Mouse (Mus musculus): ENCODE data around the gene Synpo2.

Synpo2 gene

GRCm38 (mm10) chr3:123235921-123236320, at the start of gene Synpo2:
TSS of gene Synpo2 (minus strand) at chr3:123236149.
- DNase-seq (ENCODE audit: inconsistent age in 2 of 2, low spot score in 1 of 2), result peak; percentile 81 to 92

- DNase-seq (ENCODE audit: inconsistent age in 2 of 2, low spot score in 1 of 2), result no peak
These were observed 49.7 kb upstream of the Synpo2 start for GRCm38 (mm10) chr3:123285649-123286048.

DNA sequence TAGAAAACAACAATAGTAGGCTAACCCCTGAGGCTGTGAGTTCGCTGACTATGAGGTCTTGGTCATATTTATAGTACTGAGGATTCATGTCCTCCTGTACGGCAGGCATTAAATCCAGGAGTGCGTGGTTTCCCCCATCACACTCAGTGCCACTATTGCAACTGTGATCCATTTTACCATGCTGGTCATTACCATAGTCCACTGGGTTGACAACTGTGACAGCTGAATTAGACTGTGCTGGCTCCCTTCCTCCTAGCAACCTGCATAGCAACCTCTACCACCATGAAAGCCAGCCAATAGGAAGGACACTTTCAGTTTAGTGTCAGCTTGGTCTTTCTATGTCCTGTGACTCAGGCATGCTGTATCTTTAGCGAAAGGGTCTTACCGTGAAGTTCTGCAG, 48.3 kb upstream of the Synpo2 start:
- DNase-seq (ENCODE audit: inconsistent age in 2 of 2, low spot score in 1 of 2), result no peak

GRCm38 (mm10) chr3:123282866-123283615, 47.1 kb upstream of the Synpo2 start:
- DNase-seq (ENCODE audit: inconsistent age in 2 of 2, low spot score in 1 of 2), result peak; percentile 65 to 84

GRCm38 (mm10) chr3:123267741-123268201, 31.8 kb upstream of the Synpo2 start:
- DNase-seq (ENCODE audit: inconsistent age in 2 of 2, low spot score in 1 of 2), result peak; percentile 86 to 95

DNA sequence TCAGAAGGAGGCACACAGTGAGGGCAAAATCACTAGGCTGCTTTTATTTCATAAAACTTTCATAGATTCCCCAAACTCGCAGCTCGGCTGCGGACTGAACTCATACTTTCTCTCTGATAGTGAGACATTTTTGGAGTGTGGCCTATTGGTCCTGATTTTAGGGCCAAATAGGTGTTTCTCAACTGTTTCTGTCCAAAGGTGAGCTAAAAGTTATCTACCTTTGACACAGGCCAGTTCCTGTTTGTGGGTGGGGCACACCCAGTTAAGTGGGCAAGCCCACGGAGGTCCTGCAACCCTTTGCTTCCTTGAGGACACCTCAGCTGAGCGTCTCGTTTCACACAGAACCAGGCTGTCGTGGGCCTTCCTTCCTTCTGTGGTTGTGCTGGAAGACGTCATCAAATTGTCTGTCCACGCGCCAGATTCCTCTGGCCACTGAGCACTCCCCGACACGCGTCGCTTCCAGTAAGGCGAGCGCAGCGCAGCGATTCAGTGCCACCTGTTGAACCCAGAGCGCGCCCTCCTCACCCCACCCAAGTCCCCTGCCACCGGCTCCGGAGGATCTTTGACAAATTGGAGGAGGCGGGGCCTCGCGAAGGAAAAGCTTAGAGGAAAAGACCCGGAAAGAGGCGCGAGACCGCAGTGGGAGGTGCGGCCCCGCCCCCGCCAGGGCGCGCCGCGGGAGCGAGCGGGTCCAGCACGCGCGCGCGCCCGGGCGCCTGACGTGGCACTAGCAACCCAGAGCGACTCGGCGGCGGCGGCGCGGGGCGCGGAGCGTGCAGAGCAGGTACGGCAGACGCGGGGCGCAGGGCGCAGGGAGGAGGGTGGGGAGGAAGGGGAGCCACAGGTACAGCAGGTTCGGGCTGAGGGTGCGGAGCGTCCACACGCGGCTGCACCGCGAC, 31.1 kb upstream of the Synpo2 start, which contains the start of gene Sec24d:
Sec24d (plus strand) TSS at position 703 of the 899 bp plus-strand sequence.
- DNase-seq (ENCODE audit: inconsistent age in 2 of 2, low spot score in 1 of 2), result peak; percentile 91 to 95

GRCm38 (mm10) chr3:123264706-123265105, 28.8 kb upstream of the Synpo2 start:
- DNase-seq (ENCODE audit: inconsistent age in 2 of 2, low spot score in 1 of 2), result no peak

DNA sequence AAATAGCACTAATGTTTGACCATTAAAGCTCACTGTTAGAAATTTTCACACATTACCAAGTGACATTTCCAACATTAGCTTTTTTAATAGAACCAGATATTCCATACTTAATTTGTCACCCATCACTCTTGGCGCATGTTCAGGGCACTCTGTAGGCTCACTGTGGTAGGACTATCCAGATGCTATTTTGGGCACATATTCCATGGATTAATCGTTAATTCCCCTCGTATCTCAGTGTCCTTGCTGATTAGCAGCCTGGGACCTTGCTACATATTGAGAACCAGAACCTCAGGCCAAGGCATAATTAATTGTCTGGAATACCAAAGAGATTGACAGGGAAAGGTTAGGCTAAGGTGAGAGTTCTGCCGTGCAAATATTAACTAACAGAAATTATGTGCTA, 22.8 kb upstream of the Synpo2 start:
- no peak for DNase-seq (ENCODE audit: inconsistent age in 2 of 2, low spot score in 1 of 2)

DNA sequence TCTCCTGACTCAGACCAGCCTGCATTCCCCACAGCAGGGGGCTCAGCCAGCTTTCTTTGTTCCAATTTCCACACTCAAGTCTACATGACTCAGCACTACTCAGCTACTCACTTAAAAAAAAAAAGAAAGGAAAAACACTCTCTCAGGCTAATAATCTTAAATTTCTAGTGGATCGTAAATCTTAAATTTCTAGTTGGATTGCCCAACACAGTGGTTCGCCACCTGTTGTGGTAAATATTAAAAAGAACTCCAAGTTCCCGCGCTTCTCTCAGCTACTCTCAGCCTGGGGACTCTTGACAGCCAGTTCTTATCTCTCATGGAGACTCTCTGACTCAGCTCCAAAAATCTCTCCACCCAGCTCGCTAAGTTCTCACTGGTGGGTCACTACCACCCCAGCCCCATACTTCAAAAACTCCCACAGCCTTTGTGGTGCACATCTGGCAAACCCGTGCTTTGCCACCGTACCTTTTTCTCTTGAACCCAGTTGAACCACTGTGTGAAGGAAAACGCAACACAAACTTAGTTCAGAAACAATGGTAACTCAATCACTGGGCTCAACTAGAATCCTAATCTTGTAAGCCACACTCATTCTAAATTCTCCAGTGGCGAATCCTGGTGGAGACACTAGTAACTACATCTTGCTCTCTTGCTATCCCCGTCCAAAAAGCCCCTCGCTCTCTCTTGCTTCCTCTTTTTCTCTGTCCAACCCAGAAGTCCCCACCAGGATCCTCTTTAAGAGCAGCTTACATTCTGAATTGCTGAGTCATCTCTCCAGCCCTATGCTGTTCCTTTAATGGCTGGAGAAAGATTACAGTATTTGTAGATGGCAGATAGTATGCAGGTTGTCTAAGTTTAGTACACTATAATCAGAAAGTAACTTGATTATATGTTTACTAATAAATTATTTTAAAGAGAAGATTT, 20.5 kb upstream of the Synpo2 start:
- no peak for DNase-seq (ENCODE audit: inconsistent age in 2 of 2, low spot score in 1 of 2)

DNA sequence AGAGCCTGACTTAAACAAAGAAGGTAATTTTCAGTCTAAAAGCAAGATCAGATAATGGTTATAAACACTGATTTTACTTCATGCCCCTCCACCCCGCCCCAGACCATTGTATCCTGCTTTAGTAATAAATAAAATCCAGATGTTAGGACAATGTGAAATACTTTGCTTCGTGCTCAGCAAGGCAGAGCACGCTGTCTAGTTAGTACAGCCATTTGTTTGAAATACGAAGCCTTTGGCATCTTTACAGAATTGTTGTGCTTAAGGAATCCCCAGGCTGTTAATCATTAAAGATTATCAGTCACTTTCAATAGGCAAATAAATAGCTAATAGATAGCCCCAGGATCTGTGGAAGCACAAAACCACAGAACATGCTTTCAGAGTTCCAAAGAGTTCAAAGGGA, 9.7 kb upstream of the Synpo2 start:
- no peak for DNase-seq (ENCODE audit: inconsistent age in 2 of 2, low spot score in 1 of 2)

GRCm38 (mm10) chr3:123244376-123244775, 8.4 kb upstream of the Synpo2 start:
- no peak for DNase-seq (ENCODE audit: inconsistent age in 2 of 2, low spot score in 1 of 2)

DNA sequence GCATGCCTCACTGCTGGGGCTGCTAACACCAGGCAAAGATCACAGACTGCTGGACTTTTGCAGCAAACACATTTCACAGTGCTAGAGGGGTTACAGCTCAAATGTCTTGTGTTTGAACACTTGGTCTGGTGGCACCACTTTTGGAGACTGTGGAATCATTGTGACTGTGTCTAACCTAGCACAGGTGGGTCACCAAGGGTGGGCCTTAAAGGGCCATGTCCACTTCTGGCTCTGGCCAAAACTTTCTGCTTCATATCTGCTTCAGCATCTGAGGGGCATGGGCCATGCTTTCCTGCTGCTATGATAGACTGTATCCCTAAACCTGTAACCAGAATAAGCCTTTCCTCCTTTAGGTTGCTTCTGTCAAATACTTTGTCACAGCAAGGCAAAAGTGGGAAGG, 1.5 kb upstream of the Synpo2 start:
- DNase-seq (ENCODE audit: inconsistent age in 2 of 2, low spot score in 1 of 2), result no peak

- DNase-seq (ENCODE audit: inconsistent age in 2 of 2, low spot score in 1 of 2), result no peak
These were observed 1.1 kb upstream of the Synpo2 start for GRCm38 (mm10) chr3:123237039-123237438.

- peak in 1 of 2 experiments; percentile 47 for DNase-seq (ENCODE audit: inconsistent age in 2 of 2, low spot score in 1 of 2)
These were observed 454 bp downstream of the Synpo2 start for GRCm38 (mm10) chr3:123235495-123235894.

- peak; percentile 40 to 88 for DNase-seq (ENCODE audit: inconsistent age in 2 of 2, low spot score in 1 of 2)
These were observed 1.6 kb downstream of the Synpo2 start for GRCm38 (mm10) chr3:123234191-123234836.

- DNase-seq (ENCODE audit: inconsistent age in 2 of 2, low spot score in 1 of 2), result no peak
These were observed 4.3 kb downstream of the Synpo2 start for GRCm38 (mm10) chr3:123231639-123232038.

DNA sequence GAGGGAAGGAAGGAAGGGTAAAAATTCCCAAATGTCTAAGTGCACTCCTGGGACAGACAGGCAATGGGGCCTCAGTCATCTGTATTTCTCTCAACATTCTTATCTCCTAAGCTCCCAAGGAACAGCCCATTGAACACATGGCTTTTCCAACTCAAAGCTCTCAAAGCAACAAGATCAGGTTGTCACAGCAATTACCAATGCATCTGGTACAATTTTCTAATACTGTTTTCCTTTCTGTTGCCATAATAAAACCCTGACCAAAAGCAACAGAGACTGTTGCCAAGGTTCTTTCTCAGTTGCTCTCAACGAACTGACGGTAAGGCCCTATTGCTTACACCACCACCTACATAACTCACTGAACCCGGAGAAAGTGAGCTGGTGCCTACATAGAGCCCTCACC, 8.7 kb downstream of the Synpo2 start:
- DNase-seq (ENCODE audit: inconsistent age in 2 of 2, low spot score in 1 of 2), result no peak

GRCm38 (mm10) chr3:123218646-123219045, 17.3 kb downstream of the Synpo2 start:
- DNase-seq (ENCODE audit: inconsistent age in 2 of 2, low spot score in 1 of 2), result no peak

GRCm38 (mm10) chr3:123208891-123209290, 27.1 kb downstream of the Synpo2 start:
- no peak for DNase-seq (ENCODE audit: inconsistent age in 2 of 2, low spot score in 1 of 2)

- DNase-seq (ENCODE audit: inconsistent age in 2 of 2, low spot score in 1 of 2), result peak in 1 of 2 experiments; percentile 16
These were observed 28.6 kb downstream of the Synpo2 start for GRCm38 (mm10) chr3:123207386-123207785.
